Mouse (Mus musculus) CH12.LX (cell line): ENCODE results near the gene Pde4d. TPM values are rescaled to one million over a fixed set of nuclear protein-coding genes. Genes with fewer than 3 reads are reported as not detected.

Experiments
- DNase-seq: peaks from one replicate; pipeline ENCODE4 v3.0.0-alpha.2; 2013; ENCODE audit errors: extremely low read depth
- H3K27ac ChIP-seq: 2 replicates; pipeline ENCODE4 v1.5.1; 2012; ENCODE audit warnings: low read depth, mild to moderate bottlenecking, control low read depth, moderate library complexity; ENCODE audit not compliant: insufficient read depth
- H3K27me3 ChIP-seq: replicated peaks from 2 replicates; pipeline ENCODE3; 2012; ENCODE audit warnings: inconsistent platforms
- H3K36me3 ChIP-seq, 2 experiments: replicated peaks in 1 of 2; 2 replicates each; pipeline versions ENCODE3 to v1.6.1; 2012; ENCODE audit warnings: inconsistent platforms in 1 of 2, low read length in 1 of 2, mild to moderate bottlenecking in 1 of 2, mixed read lengths in 1 of 2, moderate library complexity in 1 of 2; ENCODE audit not compliant: control insufficient read depth in 1 of 2, insufficient read depth in 1 of 2
- H3K4me1 ChIP-seq, 2 experiments: 2 replicates each; pipeline ENCODE4 v1.6.1; 2012; ENCODE audit warnings: inconsistent platforms in 1 of 2, moderate library complexity in 1 of 2; ENCODE audit not compliant: insufficient read depth in 2 of 2, control insufficient read depth in 1 of 2
- H3K4me2 ChIP-seq: 2 replicates; pipeline ENCODE4 v1.6.1; 2012; ENCODE audit warnings: low read depth, mild to moderate bottlenecking, control low read depth; ENCODE audit not compliant: poor library complexity, insufficient read depth, severe bottlenecking
- H3K4me3 ChIP-seq, 3 experiments: fragments of 150-350 bp in 1 of 3; sonication (generic) in 1 of 3; replicated peaks in 1 of 3; 2 replicates each; pipeline versions ENCODE3 to v1.5.1; 2011 to 2012; ENCODE audit warnings: low read depth in 2 of 3, low read length in 2 of 3, mild to moderate bottlenecking in 2 of 3, moderate library complexity in 2 of 3, control low read depth in 1 of 3, improper control_type of control experiment in 1 of 3, inconsistent platforms in 1 of 3, mixed read lengths in 1 of 3; ENCODE audit not compliant: poor library complexity in 1 of 3
- H3K79me2 ChIP-seq: replicated peaks from 2 replicates; pipeline ENCODE4 v1.6.1; 2012; ENCODE audit warnings: mild to moderate bottlenecking, moderate library complexity; ENCODE audit not compliant: control insufficient read depth, poor library complexity, insufficient read depth, severe bottlenecking; ENCODE audit errors: extremely low read depth
- H3K9ac ChIP-seq: 2 replicates; pipeline ENCODE4 v1.6.1; 2012; ENCODE audit warnings: low read depth, mild to moderate bottlenecking, control low read depth, moderate library complexity; ENCODE audit not compliant: insufficient read depth
- H3K9me3 ChIP-seq: replicated peaks from 2 replicates; pipeline ENCODE3; 2012; ENCODE audit warnings: low read length, inconsistent platforms, mixed read lengths
- BHLHE40 ChIP-seq: IDR thresholded peaks from 2 replicates; pipeline ENCODE4 v1.6.1; 2011; ENCODE audit warnings: mild to moderate bottlenecking, low read depth, low read length, improper control_type of control experiment
- CHD1 ChIP-seq: IDR thresholded peaks from 2 replicates; pipeline ENCODE4 v1.6.1; 2012; ENCODE audit warnings: low read depth, low read length, improper control_type of control experiment, inconsistent platforms
- CHD2 ChIP-seq: IDR thresholded peaks from 2 replicates; pipeline ENCODE4 v1.6.1; 2011; ENCODE audit warnings: low read length, improper control_type of control experiment
- CTCF ChIP-seq, 2 experiments: IDR thresholded peaks in 1 of 2; conservative IDR thresholded peaks in 1 of 2; 2 replicates each; pipeline ENCODE4 v1.5.1; 2011 to 2012; ENCODE audit warnings: low read depth in 2 of 2, low read length in 2 of 2, improper control_type of control experiment in 1 of 2, inconsistent platforms in 1 of 2, mild to moderate bottlenecking in 1 of 2, moderate library complexity in 1 of 2
- E2F4 ChIP-seq: IDR thresholded peaks from 2 replicates; pipeline ENCODE4 v1.6.1; 2011; ENCODE audit warnings: low read depth, low read length, improper control_type of control experiment; ENCODE audit not compliant: insufficient replicate concordance
- ELF1 ChIP-seq: IDR thresholded peaks from 2 replicates; pipeline ENCODE4 v1.6.1; 2014; ENCODE audit warnings: low read depth, mild to moderate bottlenecking, inconsistent platforms, low read length, improper control_type of control experiment
- EP300 ChIP-seq: IDR thresholded peaks from 2 replicates; pipeline ENCODE4 v1.6.1; 2011; ENCODE audit warnings: low read length, improper control_type of control experiment
- GABPA ChIP-seq: IDR thresholded peaks from 2 replicates; pipeline ENCODE4 v1.6.1; 2012; ENCODE audit warnings: low read depth, low read length, improper control_type of control experiment, inconsistent platforms; ENCODE audit not compliant: insufficient replicate concordance
- HCFC1 ChIP-seq: IDR thresholded peaks from 2 replicates; pipeline ENCODE4 v1.6.1; 2012; ENCODE audit warnings: low read depth, mild to moderate bottlenecking, inconsistent platforms, low read length, improper control_type of control experiment
- JUND ChIP-seq: conservative IDR thresholded peaks from 2 replicates; pipeline ENCODE4 v1.6.1; 2011; ENCODE audit warnings: low read depth, low read length, improper control_type of control experiment
- KAT2A ChIP-seq: IDR thresholded peaks from 2 replicates; pipeline ENCODE4 v1.6.1; 2012; ENCODE audit warnings: low read length, improper control_type of control experiment, inconsistent platforms; ENCODE audit not compliant: insufficient replicate concordance
- MEF2A ChIP-seq: IDR thresholded peaks from 2 replicates; pipeline ENCODE4 v1.6.1; 2014; ENCODE audit warnings: low read depth, mild to moderate bottlenecking, inconsistent platforms, low read length, improper control_type of control experiment, borderline replicate concordance
- MXI1 ChIP-seq: IDR thresholded peaks from 2 replicates; pipeline ENCODE4 v1.6.1; 2011; ENCODE audit warnings: mild to moderate bottlenecking, low read depth, low read length, improper control_type of control experiment
- POLR2AphosphoS2 ChIP-seq: IDR thresholded peaks from 2 replicates; pipeline ENCODE4 v1.6.1; 2011; ENCODE audit warnings: low read depth, low read length, improper control_type of control experiment
- USF1 ChIP-seq: IDR thresholded peaks from 2 replicates; pipeline ENCODE4 v1.6.1; 2014; ENCODE audit warnings: low read depth, mild to moderate bottlenecking, inconsistent platforms, low read length, improper control_type of control experiment
- USF2 ChIP-seq: conservative IDR thresholded peaks from 2 replicates; pipeline ENCODE4 v1.6.1; 2011; ENCODE audit warnings: low read depth, low read length, improper control_type of control experiment
- ZC3H11A ChIP-seq: IDR thresholded peaks from 2 replicates; pipeline ENCODE4 v1.6.1; 2012; ENCODE audit warnings: low read depth, mild to moderate bottlenecking, inconsistent platforms, low read length, improper control_type of control experiment
- ZKSCAN1 ChIP-seq: IDR thresholded peaks from 2 replicates; pipeline ENCODE4 v1.6.1; 2012; ENCODE audit warnings: low read depth, inconsistent platforms, low read length, improper control_type of control experiment, borderline replicate concordance
- ZMIZ1 ChIP-seq: IDR thresholded peaks from 2 replicates; pipeline ENCODE4 v1.6.1; 2012; ENCODE audit warnings: low read depth, mild to moderate bottlenecking, inconsistent platforms, low read length, improper control_type of control experiment
- ZNF384 ChIP-seq: IDR thresholded peaks from 2 replicates; pipeline ENCODE4 v1.6.1; 2012; ENCODE audit warnings: low read depth, low read length, improper control_type of control experiment, inconsistent platforms
- dilution Hi-C: fragments of 300-500 bp; cut with MboI; formaldehyde crosslinking; loops from 2 replicates; pipeline ENCODE4 v1.14.3; 2020; ENCODE audit warnings: low sequenced_read_pairs; ENCODE audit not compliant: extremely low pct_unique_long_range_greater_than_20kb, extremely low pct_ligation_motif_present
- in situ Hi-C: fragments of 300-500 bp; cut with MboI; formaldehyde crosslinking; loops from 3 replicates; pipeline ENCODE4 v1.14.3; 2019; ENCODE audit warnings: low sequenced_read_pairs, low pct_ligation_motif_present, low pct_unique_long_range_greater_than_20kb, mixed read lengths
- polyA plus RNA-seq: library from polyadenylated mRNA; unstranded; fragments of >175 nt; gene quantifications from 2 replicates; pipeline ENCODE4 v1.2.1, GENCODE M21; 2012; ENCODE audit warnings: low read depth; ENCODE audit not compliant: insufficient read length
- total RNA-seq, 2 experiments: library from RNA; depleted of rRNA; stranded (reverse); fragments of 300-350 nt in 1 of 2; fragments of >200 nt in 1 of 2; gene quantifications; 2 replicates each; pipeline ENCODE4 v1.2.3; 2012 to 2014

Gene Pde4d
- total and polyA plus RNA-seq, 3 experiments: not detected

- Histone ChIP-seq H3K4me1 (no peaks in the 10 kb centered on the region), H3K9ac (no peak overlapping the region), H3K4me3 (no peak overlapping the region), H3K27me3 (no peaks in the 10 kb centered on the region), H3K4me2 (no peak overlapping the region), H3K27ac (no peak overlapping the region), H3K36me3 (no peaks in the 10 kb centered on the region), H3K79me2 (no peaks in the 10 kb centered on the region), H3K9me3 (no peaks in the 10 kb centered on the region)
- in situ Hi-C loops: no loop called here
- DNase-seq: no peak
- TF ChIP-seq E2F4: no peak
- TF ChIP-seq MXI1: no peak
- no peak for TF ChIP-seq MEF2A
- no peak for TF ChIP-seq HCFC1
- TF ChIP-seq USF1: no peak
- TF ChIP-seq EP300: no peak
- no peak for TF ChIP-seq POLR2AphosphoS2
- no peak for TF ChIP-seq GABPA
- TF ChIP-seq ZKSCAN1: no peak
- TF ChIP-seq CHD2: no peak
- dilution Hi-C loops: no loop called here
Measured at GRCm38 (mm10) chr13:109293011-109293410, 843.3 kb downstream of the Pde4d start.

DNA sequence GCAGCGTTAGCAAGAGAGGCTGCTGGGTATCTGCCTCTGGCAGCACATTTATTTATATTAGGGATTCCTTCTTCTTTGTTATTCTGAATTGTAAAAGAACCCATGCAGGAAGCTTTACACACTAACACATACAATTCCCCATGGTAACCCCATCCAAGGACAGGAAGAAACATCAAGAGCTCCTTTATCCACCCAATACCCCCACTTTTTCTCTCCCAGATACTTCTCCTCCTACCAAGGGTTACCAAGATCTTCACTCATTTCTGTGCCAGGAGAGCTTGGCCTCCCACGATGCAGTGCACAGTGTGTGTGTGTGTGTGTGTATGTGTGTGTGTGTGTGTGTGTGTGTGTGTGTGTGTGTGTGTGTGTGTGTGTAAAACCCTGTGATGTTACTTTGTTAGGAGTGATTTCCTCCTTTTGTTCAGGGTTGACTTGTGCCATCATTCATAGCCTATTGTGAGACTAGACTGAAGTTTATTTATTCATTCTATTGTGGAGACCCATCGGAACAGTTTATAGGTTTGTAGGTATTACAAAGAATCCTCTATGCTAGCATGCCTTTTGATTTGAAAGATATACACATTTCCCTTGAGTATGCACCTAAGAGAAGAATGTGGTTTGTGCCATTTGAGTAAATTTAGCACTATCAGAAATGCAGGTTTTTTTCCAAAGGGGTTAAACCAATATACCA lies 846.7 kb downstream of the Pde4d start:
- Histone ChIP-seq H3K36me3 (no peaks in the 10 kb centered on the region), H3K4me2 (no peak overlapping the region), H3K4me1 (peaks cover 0 to 10% of the 10 kb centered on the region in 2 experiments; a peak in 2 of 4 replicates), H3K9me3 (no peaks in the 10 kb centered on the region), H3K9ac (no peak overlapping the region), H3K27me3 (no peaks in the 10 kb centered on the region), H3K27ac (no peak overlapping the region), H3K79me2 (no peaks in the 10 kb centered on the region), H3K4me3 (no peak overlapping the region)
- no peak for DNase-seq
- in situ Hi-C loops: no loop called here
- dilution Hi-C loops: no loop called here
- TF ChIP-seq EP300 (no peak), ZMIZ1 (no peak), CHD1 (no peak), ZNF384 (no peak), JUND (no peak), BHLHE40 (no peak), KAT2A (no peak), CTCF (conservative IDR thresholded peaks at IDR 0.05 in 1 of 2, IDR thresholded peaks at IDR 0.05 in 1 of 2; ENCODE audit: low read depth in 2 of 2, low read length in 2 of 2) (no peak), ELF1 (no peak), ZC3H11A (no peak), USF2 (no peak), HCFC1 (no peak), MXI1 (no peak)
